In the genomic region with DNA sequence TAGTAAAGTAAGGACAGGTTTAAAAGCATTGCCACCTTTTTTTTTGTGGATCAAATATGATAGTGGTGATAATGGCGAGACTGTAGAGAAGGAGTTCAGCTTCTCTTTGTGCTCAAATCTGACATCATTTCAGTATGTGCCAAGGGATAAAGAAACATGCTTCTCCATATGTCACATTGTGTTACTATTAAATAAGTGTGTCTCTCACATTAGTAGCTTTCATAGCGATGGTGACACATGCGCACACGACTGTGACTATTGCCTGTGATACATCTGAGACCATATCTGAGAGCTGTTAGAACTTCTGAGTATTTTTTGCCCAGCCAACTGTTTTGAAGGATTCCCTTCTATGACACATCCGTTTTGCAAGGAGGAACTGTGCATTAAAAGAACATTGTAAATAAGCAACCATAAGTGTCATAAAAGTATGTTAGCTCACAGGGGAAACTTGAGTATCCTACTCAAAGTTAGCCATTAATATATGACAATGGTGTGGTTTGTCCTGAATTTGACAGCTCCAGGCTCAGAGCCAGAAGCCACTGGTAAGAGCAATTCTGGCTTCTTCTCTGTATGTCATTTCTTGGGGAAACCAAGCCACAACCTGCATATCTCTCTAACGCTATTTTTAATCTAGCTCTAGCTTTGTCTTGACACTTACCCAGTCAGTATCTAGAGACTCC, we compare ENCODE assay signal across 13 mouse cellular contexts.
"Had no signal": no experiment of that assay in that cellular context is flagged by ENCODE, and none has a peak within 500 bp of the region (broad histone marks: within the 10 kb centered on the region; RNA-seq: fewer than 3 reads in every experiment).

No protein-coding gene starts in this region.

- H3K27me3 ChIP-seq: liver, embryonic 15.5 days; megakaryocyte, embryonic 14.5 days had no signal

- H3K9me3 ChIP-seq: limb, embryonic 10.5 days; liver, embryonic 15.5 days; lung, embryonic 15.5 days; megakaryocyte, embryonic 14.5 days; midbrain, embryonic 12.5 days had no signal

- H3K36me3 ChIP-seq: limb, embryonic 10.5 days; liver, embryonic 15.5 days; lung, embryonic 15.5 days; midbrain, embryonic 12.5 days had no signal

- H3K4me1 ChIP-seq: liver, embryonic 15.5 days had no signal

- H3K27ac ChIP-seq: kidney, postnatal 0 days; limb, embryonic 10.5 days; liver, embryonic 15.5 days; lung, embryonic 15.5 days; macrophage; midbrain, embryonic 12.5 days had no signal

- H3K4me3 ChIP-seq: limb, embryonic 10.5 days; liver, embryonic 15.5 days; lung, embryonic 15.5 days; megakaryocyte, embryonic 14.5 days; midbrain, embryonic 12.5 days had no signal

- H3K9ac ChIP-seq: liver, embryonic 15.5 days; lung, embryonic 15.5 days; midbrain, embryonic 12.5 days had no signal

- H3K4me2 ChIP-seq: liver, embryonic 11.5 days; liver, embryonic 15.5 days; lung, embryonic 15.5 days; midbrain, embryonic 12.5 days had no signal

- DNase-seq: kidney, postnatal 36 days; lung, postnatal 14 days; right cerebral cortex, postnatal 25 days; thymus, postnatal 36 days had no signal

- ATAC-seq: midbrain, embryonic 16.5 days had no signal
